In genomic region chr15:80280646-80281045, GRCm38 (mm10) we compare ENCODE assay signal across 10 mouse cellular contexts. TPM values are rescaled to one million over a fixed set of nuclear protein-coding genes. Genes with fewer than 3 reads are reported as not detected.
A peak's percentile ranks its signal among the peaks of the same experiment; 100 is the strongest.
DNase-seq lines count a peak whose midpoint lies in the region; ATAC-seq and TF ChIP-seq lines count a peak whose summit lies in the region.
"Had no signal": no experiment of that assay in that cellular context is flagged by ENCODE, and none has a peak within 500 bp of the region (broad histone marks: within the 10 kb centered on the region; RNA-seq: fewer than 3 reads in every experiment).

No protein-coding gene starts in this region.

- ATAC-seq in forebrain, postnatal 0 days, result no peak
- no peak for ATAC-seq in forebrain, embryonic 12.5 days (ENCODE audit: low FRiP score)
- ATAC-seq in midbrain, embryonic 14.5 days (ENCODE audit: low FRiP score, low TSS enrichment), result no peak
- ATAC-seq in frontal cortex, adult (ENCODE audit: low TSS enrichment), result no peak

- WGBS in forebrain, postnatal 0 days, result 24% methylated on average over 6 of the region's 6 CpGs
- 24% methylated on average over 6 of the region's 6 CpGs for WGBS in forebrain, embryonic 12.5 days
- WGBS in midbrain, embryonic 14.5 days, result 20% methylated on average over 6 of the region's 6 CpGs

- no peak overlapping the region for H3K4me3 ChIP-seq in forebrain, postnatal 0 days (ENCODE audit: low read depth, low read length)
- no peak overlapping the region for H3K4me3 ChIP-seq in forebrain, embryonic 12.5 days (replicated peaks)
- no peak overlapping the region for H3K4me3 ChIP-seq in midbrain, embryonic 14.5 days (replicated peaks; ENCODE audit: low read depth, low read length)
- H3K4me3 ChIP-seq: hindbrain, embryonic 15.5 days; myocyte had no signal

- no peaks in the 10 kb centered on the region for H3K36me3 ChIP-seq in forebrain, postnatal 0 days (ENCODE audit: insufficient read depth)
- H3K36me3 ChIP-seq in forebrain, embryonic 12.5 days (replicated peaks), result no peaks in the 10 kb centered on the region
- no peaks in the 10 kb centered on the region for H3K36me3 ChIP-seq in midbrain, embryonic 14.5 days (ENCODE audit: control insufficient read depth, insufficient read depth, low read length)
- H3K36me3 ChIP-seq: hindbrain, embryonic 15.5 days had no signal

- no peaks in the 10 kb centered on the region for H3K9me3 ChIP-seq in forebrain, postnatal 0 days (ENCODE audit: low read length)
- H3K9me3 ChIP-seq in forebrain, embryonic 12.5 days, result no peaks in the 10 kb centered on the region
- no peaks in the 10 kb centered on the region for H3K9me3 ChIP-seq in midbrain, embryonic 14.5 days (ENCODE audit: control insufficient read depth, low read length)
- H3K9me3 ChIP-seq: hindbrain, embryonic 15.5 days had no signal

- H3K4me2 ChIP-seq in forebrain, postnatal 0 days (ENCODE audit: low read depth), result no peak overlapping the region
- no peak overlapping the region for H3K4me2 ChIP-seq in forebrain, embryonic 12.5 days
- H3K4me2 ChIP-seq in midbrain, embryonic 14.5 days (ENCODE audit: low read length), result no peak overlapping the region
- H3K4me2 ChIP-seq: hindbrain, embryonic 15.5 days had no signal

- peaks cover 12% of the 10 kb centered on the region; the same call in 1 of the 2 replicates for H3K27me3 ChIP-seq in forebrain, postnatal 0 days (ENCODE audit: insufficient read depth, low read length)
- H3K27me3 ChIP-seq in forebrain, embryonic 12.5 days, result peaks cover 62% of the 10 kb centered on the region
- peaks cover 3% of the 10 kb centered on the region for H3K27me3 ChIP-seq in midbrain, embryonic 14.5 days (ENCODE audit: control insufficient read depth, insufficient read depth, low read length)

- H3K4me1 ChIP-seq in forebrain, postnatal 0 days (ENCODE audit: insufficient read depth), result no peaks in the 10 kb centered on the region
- H3K4me1 ChIP-seq in forebrain, embryonic 12.5 days, result peaks cover 13% of the 10 kb centered on the region
- peaks cover 3% of the 10 kb centered on the region; the same call in 1 of the 2 replicates for H3K4me1 ChIP-seq in midbrain, embryonic 14.5 days (ENCODE audit: control insufficient read depth, insufficient read depth, low read length)

- no peak overlapping the region for H3K9ac ChIP-seq in forebrain, postnatal 0 days
- H3K9ac ChIP-seq in forebrain, embryonic 12.5 days, result no peak overlapping the region
- H3K9ac ChIP-seq in midbrain, embryonic 14.5 days (replicated peaks; ENCODE audit: low read length), result no peak overlapping the region
- H3K9ac ChIP-seq: hindbrain, embryonic 15.5 days had no signal

- no peak overlapping the region for H3K27ac ChIP-seq in forebrain, postnatal 0 days (ENCODE audit: low read depth, low read length)
- H3K27ac ChIP-seq in forebrain, embryonic 12.5 days, result no peak overlapping the region
- H3K27ac ChIP-seq in midbrain, embryonic 14.5 days (replicated peaks; ENCODE audit: low read depth, low read length), result no peak overlapping the region
- H3K27ac ChIP-seq: hindbrain, embryonic 15.5 days had no signal

- DNase-seq in forebrain, postnatal 0 days, result peak; percentile 62
- peak; percentile 46 for DNase-seq in lung, postnatal 14 days
- DNase-seq in lung, postnatal 10 days, result no peak
- DNase-seq in brain, embryonic 14.5 days (ENCODE audit: low read depth), result peak; percentile 49
- peak; percentile 71 for DNase-seq in midbrain, embryonic 14.5 days
- DNase-seq in frontal cortex, postnatal 25 days (ENCODE audit: low spot score in 2 of 2), result no peak

- TF ChIP-seq POLR2A in brain, embryonic 14.5 days (IDR thresholded peaks at IDR 0.05; ENCODE audit: borderline replicate concordance, extremely low read depth, insufficient read depth, insufficient read length, poor library complexity, severe bottlenecking), result no peak

- peak; percentile 73 for TF ChIP-seq CTCF in forebrain, postnatal 0 days (IDR thresholded peaks at IDR 0.05; ENCODE audit: low read depth)
- TF ChIP-seq CTCF in brain, embryonic 14.5 days (IDR thresholded peaks at IDR 0.05; ENCODE audit: borderline replicate concordance, extremely low read depth, insufficient read depth, insufficient read length), result peak; percentile 74; the same call in 1 of the 2 replicates

RNA-seq across cellular contexts. Expression of gene Cacna1i, which starts 6.4 kb away (rescaled TPM):
- total RNA-seq in forebrain, postnatal 0 days (2014; rRNA removed), result 11.1 and 12.5 TPM in 2 replicates
- 0.34 and 0.58 TPM in 2 replicates for polyA plus RNA-seq in forebrain, postnatal 0 days (2015; fragmentation: Nextera tagmentation; extraction: Ambion mirVana)
- polyA plus RNA-seq in forebrain, embryonic 12.5 days (2016; fragmentation: Nextera tagmentation; extraction: Ambion mirVana), result 0.17 and 0.21 TPM in 2 replicates
- 3.1 and 6.5 TPM in 2 replicates for polyA plus RNA-seq in brain, embryonic 14.5 days (2012; rRNA removed)
- polyA plus RNA-seq in midbrain, embryonic 14.5 days (2014; fragmentation: Nextera tagmentation; extraction: Ambion mirVana), result 0.75 and 1.5 TPM in 2 replicates

RNA-seq across cellular contexts. Expression of gene Rps19bp1, which starts 16.5 kb away (rescaled TPM):
- 38.7 and 56.6 TPM in 2 replicates for total RNA-seq in forebrain, postnatal 0 days (2014; rRNA removed)
- polyA plus RNA-seq in forebrain, postnatal 0 days (2015; fragmentation: Nextera tagmentation; extraction: Ambion mirVana), result 84.7 and 98.9 TPM in 2 replicates
- 57.4 and 65.2 TPM in 2 replicates for polyA plus RNA-seq in forebrain, embryonic 12.5 days (2016; fragmentation: Nextera tagmentation; extraction: Ambion mirVana)
- polyA plus RNA-seq in brain, embryonic 14.5 days (2012; rRNA removed), result 51.4 and 54.7 TPM in 2 replicates
- polyA plus RNA-seq in midbrain, embryonic 14.5 days (2014; fragmentation: Nextera tagmentation; extraction: Ambion mirVana), result 73.9 and 100 TPM in 2 replicates

RNA-seq across cellular contexts. Expression of gene Atf4, which starts 25.7 kb away (rescaled TPM):
- total RNA-seq in forebrain, postnatal 0 days (2014; rRNA removed), result 163 and 164 TPM in 2 replicates
- 103 and 109 TPM in 2 replicates for polyA plus RNA-seq in forebrain, postnatal 0 days (2015; fragmentation: Nextera tagmentation; extraction: Ambion mirVana)
- polyA plus RNA-seq in forebrain, embryonic 12.5 days (2016; fragmentation: Nextera tagmentation; extraction: Ambion mirVana), result 132 and 142 TPM in 2 replicates
- polyA plus RNA-seq in brain, embryonic 14.5 days (2012; rRNA removed), result 236 and 364 TPM in 2 replicates
- 114 and 122 TPM in 2 replicates for polyA plus RNA-seq in midbrain, embryonic 14.5 days (2014; fragmentation: Nextera tagmentation; extraction: Ambion mirVana)

RNA-seq across cellular contexts. Expression of gene AC140267.1, which starts 45.0 kb away (rescaled TPM):
- not detected in 2 replicates for total RNA-seq in forebrain, postnatal 0 days (2014; rRNA removed)
- polyA plus RNA-seq in forebrain, postnatal 0 days (2015; fragmentation: Nextera tagmentation; extraction: Ambion mirVana), result not detected in 2 replicates
- polyA plus RNA-seq in forebrain, embryonic 12.5 days (2016; fragmentation: Nextera tagmentation; extraction: Ambion mirVana), result not detected in 2 replicates
- not detected in 2 replicates for polyA plus RNA-seq in brain, embryonic 14.5 days (2012; rRNA removed)
- 2.1 TPM in 1 of 2 replicates, not detected in the other for polyA plus RNA-seq in midbrain, embryonic 14.5 days (2014; fragmentation: Nextera tagmentation; extraction: Ambion mirVana)
- polyA plus RNA-seq: hindbrain, embryonic 15.5 days; myocyte had no signal

RNA-seq across cellular contexts. Expression of gene Mief1, which starts 46.8 kb away (rescaled TPM):
- 28.1 and 37.0 TPM in 2 replicates for total RNA-seq in forebrain, postnatal 0 days (2014; rRNA removed)
- 13.5 and 20.0 TPM in 2 replicates for polyA plus RNA-seq in forebrain, postnatal 0 days (2015; fragmentation: Nextera tagmentation; extraction: Ambion mirVana)
- 38.6 and 44.2 TPM in 2 replicates for polyA plus RNA-seq in forebrain, embryonic 12.5 days (2016; fragmentation: Nextera tagmentation; extraction: Ambion mirVana)
- polyA plus RNA-seq in brain, embryonic 14.5 days (2012; rRNA removed), result 14.3 and 20.8 TPM in 2 replicates
- 28.1 and 41.7 TPM in 2 replicates for polyA plus RNA-seq in midbrain, embryonic 14.5 days (2014; fragmentation: Nextera tagmentation; extraction: Ambion mirVana)

Comparison
In these comparisons a context has a peak if more than half of its experiments do, and no peak if none do; other contexts are left out.
1. DNase-seq: peak in forebrain, postnatal 0 days (single experiment), lung, postnatal 14 days (single experiment), brain, embryonic 14.5 days (single experiment) and midbrain, embryonic 14.5 days (single experiment); none in lung, postnatal 10 days (single experiment) and frontal cortex, postnatal 25 days (0 of 2).